Mouse (Mus musculus) gastrocnemius, postnatal 10 days (tissue): Measurements from ENCODE around the gene Mafg. TPM values are rescaled to one million over a fixed set of nuclear protein-coding genes. Genes with fewer than 3 reads are reported as not detected.

Experiments used
- DNase-seq: peaks from one replicate; pipeline ENCODE4 v3.0.0; 2021; ENCODE audit warnings: mixed read lengths
- total RNA-seq, 2 experiments: library from RNA; stranded (reverse); gene quantifications; 2 replicates each; pipeline ENCODE4 v1.2.3; 2021

Mafg gene
- total RNA-seq, 2 experiments from 2014 or later = 27.6 to 39.6 TPM

DNA sequence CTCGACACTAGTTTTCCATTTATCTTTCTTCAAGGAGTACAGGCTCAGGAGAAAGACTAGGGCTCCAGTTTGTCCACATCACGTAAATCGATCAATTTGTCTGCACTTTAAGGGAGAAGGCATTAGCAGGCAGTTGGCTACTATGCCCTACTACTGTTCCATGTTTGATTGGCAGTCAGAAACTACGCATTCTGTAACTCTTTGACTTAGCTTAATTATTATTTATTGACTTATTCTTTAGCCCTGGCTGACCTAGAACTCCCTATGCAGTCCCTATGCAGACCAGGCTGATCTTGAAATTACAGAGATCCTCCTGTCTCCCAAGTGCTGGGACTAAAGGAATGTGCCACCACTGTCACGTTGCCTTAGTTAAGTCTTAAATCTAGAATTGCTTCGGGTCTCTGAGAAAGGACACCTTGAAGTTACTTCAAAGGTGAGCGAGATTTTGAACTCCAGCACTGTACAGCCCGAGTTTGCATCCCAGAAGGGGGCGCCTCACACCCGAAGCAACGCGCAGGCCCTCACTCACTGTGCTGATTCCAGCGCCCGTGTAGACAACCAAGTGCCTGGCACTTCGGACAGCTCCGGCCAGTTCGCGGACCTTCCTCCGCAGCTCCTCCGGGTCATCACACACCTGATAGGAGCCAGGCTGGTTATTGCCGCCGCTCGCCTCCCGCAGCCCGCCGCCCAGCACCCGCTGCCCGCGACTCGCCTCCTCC lies 9.3 kb downstream of the Mafg start:
- peak; percentile 61 for DNase-seq

GRCm38 (mm10) chr11:120622805-120623204 lies 10.6 kb downstream of the Mafg start:
- no peak for DNase-seq

DNA sequence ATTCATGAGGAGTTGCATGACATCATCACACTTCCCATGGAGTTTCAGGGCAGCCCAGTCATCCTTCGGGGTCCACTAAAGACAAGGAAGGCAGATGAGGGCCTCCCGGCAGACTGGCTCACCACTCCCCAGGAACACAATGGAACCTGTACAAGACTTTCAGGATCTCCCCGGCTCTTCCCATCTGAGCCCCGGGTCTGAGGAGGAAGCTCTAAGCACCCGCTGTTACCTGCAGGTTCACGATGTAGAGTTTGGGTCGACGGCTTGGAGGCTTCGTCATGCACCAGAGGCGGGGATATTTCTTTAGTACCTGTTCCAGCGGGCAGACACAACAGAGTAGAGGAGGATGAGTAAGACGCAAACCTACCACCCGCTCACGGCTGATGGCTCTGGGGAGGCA lies 13.2 kb downstream of the Mafg start:
- DNase-seq = no peak

- no peak for DNase-seq
Measured at GRCm38 (mm10) chr11:120618619-120619535, 14.5 kb downstream of the Mafg start.

GRCm38 (mm10) chr11:120617519-120618112 lies 15.8 kb downstream of the Mafg start, which contains the start of gene Pcyt2:
Gene Pcyt2 (minus strand): TSS chr11:120617936.
- peak; percentile 92 for DNase-seq

GRCm38 (mm10) chr11:120616617-120617294 lies 16.6 kb downstream of the Mafg start:
- DNase-seq = no peak

DNA sequence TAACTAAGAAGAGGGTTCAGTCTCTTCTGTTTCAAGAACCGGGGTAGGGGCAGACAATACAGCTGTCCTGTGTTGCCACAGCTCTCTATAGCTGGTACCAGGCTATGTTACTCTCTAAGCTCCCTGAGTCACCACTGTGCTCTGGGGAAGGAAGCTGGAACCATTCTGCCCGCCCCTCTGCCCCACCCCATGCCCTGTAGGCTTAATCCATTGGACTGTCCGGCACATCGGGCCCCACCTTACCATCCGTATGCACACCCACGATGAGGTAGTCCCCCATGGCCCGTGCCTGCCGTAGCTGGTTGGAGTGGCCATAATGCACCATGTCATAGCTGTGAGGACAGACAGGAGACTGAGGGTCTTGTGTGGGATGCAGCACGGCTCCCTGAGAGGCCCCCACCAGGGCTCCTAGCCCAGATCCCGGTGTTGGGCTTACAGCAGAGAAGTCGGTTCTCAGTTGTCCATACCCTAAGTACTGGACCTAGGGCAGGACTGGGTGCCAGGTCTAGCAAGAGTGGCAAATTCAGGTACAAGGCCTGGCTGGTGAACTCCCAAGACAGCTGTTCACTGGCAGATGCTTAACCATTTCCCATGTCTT lies 17.7 kb downstream of the Mafg start:
- DNase-seq = no peak

DNA sequence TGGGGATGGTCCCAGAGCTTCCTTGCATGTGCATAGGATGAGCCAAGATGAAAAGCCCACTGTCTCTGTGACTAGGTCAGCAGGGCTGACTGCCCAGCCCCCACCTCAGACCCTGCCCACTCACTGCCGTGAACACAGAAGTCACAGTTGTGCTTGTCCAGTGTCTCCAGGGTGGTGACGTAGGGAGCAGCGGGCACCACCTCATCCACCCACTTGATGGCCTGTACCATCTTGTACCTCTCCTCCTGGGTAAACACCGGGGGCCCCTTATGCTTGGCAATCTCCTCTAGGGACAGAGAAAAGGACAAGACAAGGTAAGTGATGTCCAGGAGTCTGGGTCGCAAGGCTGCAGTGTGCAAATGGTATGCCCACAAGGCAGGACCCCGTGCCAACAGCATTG lies 18.2 kb downstream of the Mafg start:
- DNase-seq = no peak

DNA sequence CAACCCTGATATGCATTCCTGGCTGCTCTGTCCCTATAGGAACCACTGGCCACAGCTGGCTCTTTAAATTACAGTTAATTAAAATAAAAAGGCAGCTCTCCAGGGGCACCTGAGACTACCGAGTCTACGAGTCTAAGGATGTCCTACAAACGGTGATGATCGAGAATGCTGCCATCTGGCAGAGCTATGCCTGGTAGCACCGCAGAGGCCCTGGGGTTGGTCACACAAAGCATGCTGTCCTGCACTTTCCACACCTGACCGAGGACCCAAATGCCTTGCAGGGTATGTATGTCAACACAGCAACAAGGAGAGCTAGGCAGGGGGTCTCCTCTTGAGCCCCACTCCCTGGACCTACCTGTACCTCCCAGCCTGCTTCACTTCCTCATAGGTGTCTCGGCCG lies 19.4 kb downstream of the Mafg start:
- no peak for DNase-seq

- DNase-seq = no peak
Measured at GRCm38 (mm10) chr11:120613481-120613972, 19.9 kb downstream of the Mafg start.

GRCm38 (mm10) chr11:120612763-120613162 lies 20.6 kb downstream of the Mafg start:
- peak; percentile 82 for DNase-seq

DNA sequence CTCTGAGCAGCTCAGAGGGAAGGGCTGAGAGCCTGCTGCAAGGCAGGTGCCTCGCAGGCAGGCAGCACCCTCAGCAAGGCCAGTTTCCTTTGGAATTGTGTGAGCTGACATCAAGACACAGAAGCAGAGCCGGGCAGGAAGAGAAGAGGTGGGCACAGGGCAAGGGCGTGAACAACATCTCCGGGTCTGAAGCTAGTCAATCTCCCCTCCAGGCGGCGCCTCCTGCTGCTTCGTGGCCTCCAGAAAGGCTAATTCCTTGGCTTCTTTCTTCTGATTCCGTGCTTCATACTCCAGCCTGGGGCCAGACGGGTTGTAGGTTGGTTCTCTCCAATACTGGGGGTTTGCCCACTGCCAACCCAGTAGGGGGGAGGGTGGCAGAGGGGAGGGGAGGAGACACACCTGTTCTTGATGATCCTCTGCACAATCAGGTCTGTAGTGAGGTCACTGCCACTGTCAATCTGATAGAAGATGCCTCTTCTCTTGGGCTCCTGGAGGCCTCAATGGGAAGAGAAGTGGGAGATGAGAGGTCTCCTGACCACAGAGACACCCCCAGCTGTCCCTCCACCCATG lies 22.8 kb downstream of the Mafg start:
- no peak for DNase-seq

DNA sequence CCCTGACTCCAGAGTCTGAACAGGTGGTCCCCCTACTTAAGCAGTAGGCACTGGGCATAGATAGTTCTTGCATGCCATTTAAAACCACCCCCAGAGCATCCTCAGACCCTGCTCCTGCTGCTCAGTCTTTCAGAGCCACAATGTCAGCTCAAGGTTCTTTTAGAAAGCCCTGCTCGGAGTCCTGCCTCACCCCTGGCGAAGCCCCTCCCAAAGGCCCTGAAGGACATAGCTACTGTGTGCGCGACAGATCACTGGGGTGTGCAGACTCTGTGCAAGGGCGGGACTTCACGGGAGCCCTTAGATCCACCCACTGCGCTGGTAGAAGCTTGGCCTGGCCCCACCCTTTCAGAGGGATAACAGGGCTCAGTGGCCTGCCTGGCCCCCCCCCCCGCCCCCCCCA lies 24.1 kb downstream of the Mafg start:
- no peak for DNase-seq

DNA sequence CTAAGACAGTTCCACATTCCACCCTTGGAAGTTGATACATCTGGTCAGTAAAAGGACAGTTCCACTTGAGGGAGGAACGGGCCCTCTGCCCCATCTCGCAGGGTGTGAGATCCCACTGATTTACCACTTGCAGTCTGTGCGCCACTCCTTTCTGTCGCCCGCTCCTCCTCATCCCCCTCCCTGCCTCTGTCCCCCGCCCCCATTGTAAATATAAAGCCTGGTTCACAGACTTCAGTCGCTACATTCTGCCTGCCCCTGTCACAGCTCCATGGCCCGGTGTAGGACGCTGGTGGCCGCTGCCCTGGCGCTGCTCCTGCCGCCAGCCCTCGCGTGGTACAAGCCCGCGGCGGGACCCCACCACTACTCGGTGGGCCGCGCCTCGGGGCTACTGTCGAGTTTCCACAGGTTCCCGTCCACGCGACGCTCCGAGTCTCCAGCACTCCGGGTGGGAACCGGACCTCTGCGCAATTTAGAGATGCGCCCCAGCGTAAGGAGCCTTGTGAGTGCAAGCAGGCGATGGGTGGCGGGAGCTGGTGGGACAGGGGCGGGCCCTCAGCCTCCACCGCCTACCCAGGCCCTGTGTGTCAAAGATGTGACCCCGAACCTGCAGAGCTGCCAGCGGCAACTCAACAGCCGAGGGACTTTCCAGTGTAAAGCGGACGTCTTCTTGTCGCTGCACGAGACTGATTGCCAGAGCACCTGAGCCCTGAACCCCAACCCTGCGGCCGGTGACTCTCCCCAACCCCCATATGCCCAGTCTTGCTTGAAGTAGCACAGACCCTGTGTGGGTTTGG lies 25.0 kb downstream of the Mafg start, which contains the start of gene Npb:
TSS of gene Npb (plus strand) at position 237 of the 794 bp plus-strand sequence.
- DNase-seq = no peak

GRCm38 (mm10) chr11:120606764-120607163 lies 26.6 kb downstream of the Mafg start:
- DNase-seq = no peak

- DNase-seq = no peak
Measured at GRCm38 (mm10) chr11:120605667-120606066, 27.7 kb downstream of the Mafg start.

GRCm38 (mm10) chr11:120603545-120603944 lies 29.9 kb downstream of the Mafg start:
- no peak for DNase-seq

GRCm38 (mm10) chr11:120600716-120601115 lies 32.7 kb downstream of the Mafg start:
- DNase-seq = no peak

- no peak for DNase-seq
Measured at GRCm38 (mm10) chr11:120598990-120599549, 34.3 kb downstream of the Mafg start.
